ENCODE assay signal across 10 mouse cellular contexts in the genomic region with DNA sequence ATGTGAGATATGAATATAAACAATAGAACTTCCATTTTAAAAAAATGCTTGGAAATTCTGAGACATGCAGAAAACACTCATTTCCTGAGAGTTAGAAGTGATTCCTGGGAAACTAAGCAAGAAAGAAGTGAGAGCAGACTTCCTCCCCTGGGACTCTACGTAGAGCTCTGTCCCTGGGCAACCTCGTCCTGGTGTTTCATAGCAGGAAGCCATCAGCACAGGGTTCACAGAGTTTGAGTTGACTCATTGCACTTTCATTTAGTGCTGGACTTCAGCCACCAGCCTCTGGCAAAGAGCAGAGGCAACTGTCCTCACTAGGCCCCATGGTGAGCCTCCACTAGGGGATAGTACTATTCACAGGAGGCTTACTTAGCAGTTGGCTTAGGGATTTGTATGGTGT. TPM values are rescaled to one million over a fixed set of nuclear protein-coding genes. Genes with fewer than 3 reads are reported as not detected.
DNase-seq lines count a peak whose midpoint lies in the region; ATAC-seq and TF ChIP-seq lines count a peak whose summit lies in the region.
"Had no signal": no experiment of that assay in that cellular context is flagged by ENCODE, and none has a peak within 500 bp of the region (broad histone marks: within the 10 kb centered on the region; RNA-seq: fewer than 3 reads in every experiment).

No protein-coding gene starts in this region.

- DNase-seq in NIH3T3 (ENCODE audit: low read depth), result peak; percentile 94
- DNase-seq in adrenal gland, postnatal 36 days, result peak; percentile 79 to 84
- DNase-seq in lung, embryonic 14.5 days, result peak; percentile 38
- no peak for DNase-seq in cerebellum, postnatal 10 days
- DNase-seq in left cerebral cortex, adult 11 months (ENCODE audit: low spot score), result no peak
- DNase-seq in embryo, embryonic 10 days (ENCODE audit: low spot score), result no peak
- no peak for DNase-seq in retina, postnatal 1 day

- no peak overlapping the region for H3K4me3 ChIP-seq in lung, embryonic 14.5 days (ENCODE audit: low read depth, low read length)
- H3K4me3 ChIP-seq: limb, embryonic 12.5 days had no signal

- 53% methylated on average over 2 of the region's 2 CpGs for WGBS in lung, embryonic 14.5 days

- H3K27me3 ChIP-seq in lung, embryonic 14.5 days (ENCODE audit: insufficient read depth, low read length), result no peaks in the 10 kb centered on the region
- H3K27me3 ChIP-seq: limb, embryonic 12.5 days had no signal

- peaks cover 26% of the 10 kb centered on the region for H3K36me3 ChIP-seq in lung, embryonic 14.5 days (ENCODE audit: insufficient read depth)

- no peak overlapping the region; the same call in 1 of the 2 replicates for H3K27ac ChIP-seq in lung, embryonic 14.5 days (ENCODE audit: low read depth)
- H3K27ac ChIP-seq: limb, embryonic 12.5 days had no signal

- no peaks in the 10 kb centered on the region for H3K4me1 ChIP-seq in lung, embryonic 14.5 days (ENCODE audit: insufficient read depth)

- TF ChIP-seq CTCF in lung, embryonic 14.5 days (IDR thresholded peaks at IDR 0.05; ENCODE audit: low read depth), result no peak

- no peak overlapping the region for H3K9ac ChIP-seq in lung, embryonic 14.5 days
- H3K9ac ChIP-seq: limb, embryonic 12.5 days had no signal

- no peak overlapping the region for H3K4me2 ChIP-seq in lung, embryonic 14.5 days
- H3K4me2 ChIP-seq: limb, embryonic 12.5 days had no signal

- peak; percentile 30 to 33; a peak in 3 of 4 replicates for ATAC-seq in hematopoietic stem cell, adult 5-6 weeks (replicated peaks in 1 of 2; ENCODE audit: insufficient read depth in 1 of 2, low FRiP score in 2 of 2, low TSS enrichment in 1 of 2, low read depth in 1 of 2, poor library complexity in 2 of 2, severe bottlenecking in 2 of 2)
- no peak for ATAC-seq in lung, embryonic 14.5 days (ENCODE audit: insufficient read depth)

- no peaks in the 10 kb centered on the region for H3K9me3 ChIP-seq in lung, embryonic 14.5 days (ENCODE audit: low read depth, low read length)
- H3K9me3 ChIP-seq: limb, embryonic 12.5 days had no signal

RNA-seq across cellular contexts. Expression of a gene that starts 19.0 kb away (rescaled TPM):
- not detected for total RNA-seq in adrenal gland, postnatal 36 days (2021)
- 86.3 and 239 TPM in 2 replicates for total RNA-seq in hematopoietic stem cell, adult 5-6 weeks (2017)
- polyA plus RNA-seq in lung, embryonic 14.5 days (2014; fragmentation: Nextera tagmentation; extraction: Ambion mirVana), result 0.23 TPM in 1 of 2 replicates, not detected in the other

RNA-seq across cellular contexts. Expression of a gene that starts 24.9 kb away (rescaled TPM):
- 10 to 100 TPM; 52.8 to 88.3 TPM for total RNA-seq in adrenal gland, postnatal 36 days (2021)
- total RNA-seq in hematopoietic stem cell, adult 5-6 weeks (2017), result 58.4 and 73.4 TPM in 2 replicates
- polyA plus RNA-seq in lung, embryonic 14.5 days (2014; fragmentation: Nextera tagmentation; extraction: Ambion mirVana), result 77.4 and 78.9 TPM in 2 replicates

RNA-seq across cellular contexts. Expression of a gene that starts 26.7 kb away (rescaled TPM):
- not detected for total RNA-seq in adrenal gland, postnatal 36 days (2021)
- total RNA-seq in hematopoietic stem cell, adult 5-6 weeks (2017), result 3.0 and 8.4 TPM in 2 replicates
- polyA plus RNA-seq in lung, embryonic 14.5 days (2014; fragmentation: Nextera tagmentation; extraction: Ambion mirVana), result not detected in 2 replicates
- total RNA-seq: neutrophil, adult 5-6 weeks had no signal
- polyA plus RNA-seq: limb, embryonic 12.5 days had no signal

Comparison
In these comparisons a context has a peak if more than half of its experiments do, and no peak if none do; other contexts are left out.
1. DNase-seq: peak in NIH3T3 (single experiment), adrenal gland, postnatal 36 days (2 of 2) and lung, embryonic 14.5 days (single experiment); none in cerebellum, postnatal 10 days (0 of 2), left cerebral cortex, adult 11 months (single experiment), embryo, embryonic 10 days (single experiment) and retina, postnatal 1 day (single experiment).
2. RNA of a gene that starts 19.0 kb away (total RNA-seq): 86.3 to 239 TPM in hematopoietic stem cell, adult 5-6 weeks; not detected in adrenal gland, postnatal 36 days; every median in the first group is over 10 times any median in the second.